Mouse (Mus musculus) ES-E14 (cell line): Measurements from ENCODE around the gene Hba-a1. TPM values are rescaled to one million over a fixed set of nuclear protein-coding genes. Genes with fewer than 3 reads are reported as not detected.
"Not testable (repeated sequence)": the region's sequence is repeated elsewhere in the genome, so short reads cannot be mapped to it uniquely, and the experiment has no call there.

Experiments used
- DNase-seq: peaks from one replicate; pipeline ENCODE4 v3.0.0-alpha.2; 2013; ENCODE audit warnings: low read depth, low spot score
- H3K27ac ChIP-seq: 2 replicates; pipeline ENCODE4 v1.5.1; 2012; ENCODE audit warnings: low read depth, mild to moderate bottlenecking, low read length, moderate library complexity, mixed read lengths; ENCODE audit not compliant: poor library complexity, insufficient read depth, severe bottlenecking
- H3K36me3 ChIP-seq: 2 replicates; pipeline ENCODE4 v1.6.1; 2012; ENCODE audit warnings: mild to moderate bottlenecking, low read length, moderate library complexity, mixed read lengths; ENCODE audit not compliant: control insufficient read depth, poor library complexity, insufficient read depth, severe bottlenecking
- H3K4me1 ChIP-seq, 2 experiments: fragments of 150-350 bp in 1 of 2; sonication (generic) in 1 of 2; 2 replicates each; pipeline ENCODE4 v1.6.1; 2012; ENCODE audit warnings: low read length in 2 of 2, mild to moderate bottlenecking in 1 of 2, mixed read lengths in 1 of 2; ENCODE audit not compliant: control insufficient read depth in 2 of 2, insufficient read depth in 2 of 2, poor library complexity in 1 of 2
- H3K4me3 ChIP-seq, 2 experiments: fragments of 150-350 bp in 1 of 2; sonication (generic) in 1 of 2; 2 replicates each; pipeline ENCODE4 v1.5.1; 2012; ENCODE audit warnings: low read length in 2 of 2, low read depth in 1 of 2, mild to moderate bottlenecking in 1 of 2, mixed read lengths in 1 of 2; ENCODE audit not compliant: insufficient read depth in 1 of 2, poor library complexity in 1 of 2, severe bottlenecking in 1 of 2
- H3K9ac ChIP-seq: 2 replicates; pipeline ENCODE4 v1.6.1; 2012; ENCODE audit warnings: low read depth, mild to moderate bottlenecking, low read length, mixed read lengths; ENCODE audit not compliant: poor library complexity, insufficient read depth, severe bottlenecking
- H3K9me3 ChIP-seq: fragments of 150-350 bp; sonication (generic); 2 replicates; pipeline ENCODE4 v1.6.1; 2012; ENCODE audit warnings: low read depth, mild to moderate bottlenecking, low read length; ENCODE audit not compliant: control insufficient read depth, insufficient read depth
- CHD2 ChIP-seq: IDR thresholded peaks from 2 replicates; pipeline ENCODE4 v1.6.1; 2014; ENCODE audit warnings: mild to moderate bottlenecking, low read depth, low read length, inconsistent platforms
- HCFC1 ChIP-seq: IDR thresholded peaks from 2 replicates; pipeline ENCODE4 v1.6.1; 2012; ENCODE audit warnings: low read length, inconsistent platforms, borderline replicate concordance; ENCODE audit not compliant: insufficient read depth
- MAFK ChIP-seq: IDR thresholded peaks from 2 replicates; pipeline ENCODE4 v1.6.1; 2014; ENCODE audit warnings: mild to moderate bottlenecking, low read depth, low read length, inconsistent platforms; ENCODE audit not compliant: insufficient read depth
- ZC3H11A ChIP-seq: IDR thresholded peaks from 2 replicates; pipeline ENCODE4 v1.6.1; 2012; ENCODE audit warnings: low read depth, mild to moderate bottlenecking, inconsistent platforms, low read length, borderline replicate concordance
- ZNF384 ChIP-seq: IDR thresholded peaks from 2 replicates; pipeline ENCODE4 v1.6.1; 2012; ENCODE audit warnings: low read depth, low read length, inconsistent platforms
- in situ Hi-C, 2 experiments: fragments of 600-800 bp; cut with MboI; formaldehyde crosslinking; loops; one replicate each; pipeline ENCODE4 v1.15.1; 2025; ENCODE audit warnings: low sequenced_read_pairs in 2 of 2, inconsistent platforms in 1 of 2; ENCODE audit not compliant: unreplicated experiment in 2 of 2
- total RNA-seq: library from RNA; depleted of rRNA; stranded (reverse); fragments of 300-350 nt; gene quantifications from 2 replicates; pipeline ENCODE4 v1.2.3, GENCODE M21; 2012; rRNA removed

The Hba-a1 gene
- not detected in 2 replicates for total RNA-seq

DNA sequence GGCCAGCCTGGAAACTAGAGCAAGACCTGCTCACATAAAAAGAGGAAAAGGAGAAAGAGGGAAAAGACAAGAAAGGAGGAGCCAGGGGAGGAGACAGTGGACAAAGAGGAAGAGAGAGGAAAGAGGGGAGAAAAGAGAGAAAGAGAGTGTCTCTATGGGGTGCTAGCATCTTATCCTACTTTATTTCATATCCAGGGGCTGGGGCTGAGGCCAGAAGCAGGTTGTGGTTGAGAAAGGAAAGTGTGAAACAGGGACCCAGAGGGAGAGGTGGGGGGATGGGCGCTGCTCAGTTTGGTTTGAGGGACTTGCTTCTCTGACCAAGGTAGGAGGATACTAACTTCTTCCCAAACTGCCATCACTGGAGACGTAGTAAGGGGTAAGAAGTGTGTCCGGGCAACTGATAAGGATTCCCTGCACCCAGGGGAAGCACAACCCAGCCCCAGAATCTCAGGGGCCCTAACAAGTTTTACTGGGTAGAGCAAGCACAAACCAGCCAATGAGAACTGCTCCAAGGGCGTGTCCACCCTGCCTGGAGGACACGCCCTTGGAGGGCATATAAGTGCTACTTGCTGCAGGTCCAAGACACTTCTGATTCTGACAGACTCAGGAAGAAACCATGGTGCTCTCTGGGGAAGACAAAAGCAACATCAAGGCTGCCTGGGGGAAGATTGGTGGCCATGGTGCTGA lies at the start of gene Hba-a1:
Gene Hba-a1 (plus strand): TSS at position 421 of the 687 bp plus-strand sequence.
- H3K4me3 ChIP-seq, DNase-seq, H3K4me1 ChIP-seq, H3K27ac ChIP-seq, H3K9me3 ChIP-seq, in situ Hi-C loops, H3K36me3 ChIP-seq, H3K9ac ChIP-seq: not testable (repeated sequence)

DNA sequence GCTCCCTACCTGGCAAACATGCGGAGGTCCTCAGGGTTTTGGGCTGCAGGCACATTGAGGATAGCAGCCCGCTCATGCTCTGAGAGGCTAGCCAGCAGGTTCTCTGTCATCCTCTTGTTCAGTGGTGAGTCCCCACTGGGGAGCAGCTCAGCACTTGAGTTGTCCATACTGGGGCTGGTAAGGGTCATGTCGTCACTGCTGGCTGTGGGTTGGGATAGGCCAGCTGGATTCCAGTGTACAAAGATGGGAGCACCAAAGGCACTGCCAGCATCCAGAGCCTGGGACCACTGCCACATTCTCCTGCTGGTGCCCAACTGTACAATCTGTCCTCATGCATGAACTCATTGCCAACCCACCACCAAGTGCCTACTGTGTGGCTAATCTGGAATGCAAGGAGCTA lies 49.4 kb upstream of the Hba-a1 start:
- no peak overlapping the region for H3K9ac ChIP-seq

DNA sequence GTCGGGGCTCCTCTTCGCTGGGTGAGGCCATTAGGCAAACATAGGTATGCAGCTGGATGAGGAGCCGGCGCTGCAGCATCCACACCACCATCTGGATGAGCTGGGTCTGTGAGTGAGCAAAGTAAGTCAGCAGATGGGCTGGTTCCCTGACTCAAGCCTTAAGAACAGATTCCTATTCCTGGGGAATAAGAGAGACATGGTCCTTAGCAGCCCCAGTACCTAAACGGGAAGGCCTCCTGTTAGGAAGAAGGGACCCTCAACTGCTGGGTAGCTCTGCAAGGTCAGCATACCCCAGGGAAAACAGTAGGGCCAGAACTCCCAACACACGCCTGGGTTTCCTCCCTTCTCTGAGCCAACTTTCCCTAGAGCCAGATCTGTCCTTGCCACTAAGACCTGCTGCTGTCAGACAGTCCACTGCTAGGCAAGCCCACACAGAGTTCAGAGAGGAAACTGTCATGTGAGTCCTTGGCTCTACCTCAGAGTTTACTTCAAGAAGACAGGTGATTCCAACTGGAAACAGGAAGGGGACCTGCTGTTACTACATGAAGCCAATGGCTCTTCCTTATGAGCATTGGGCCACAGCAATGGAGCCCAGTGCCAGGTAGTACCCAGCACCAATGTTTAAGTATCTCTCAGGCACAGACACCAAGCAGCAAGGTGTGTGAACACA lies 48.4 kb upstream of the Hba-a1 start:
- Histone ChIP-seq H3K9me3 (no peaks in the 10 kb centered on the region), H3K27ac (no peak overlapping the region), H3K36me3 (peaks cover 37% of the 10 kb centered on the region), H3K9ac (no peak overlapping the region), H3K4me1 (no peaks in the 10 kb centered on the region), H3K4me3 (no peak overlapping the region)
- no peak for DNase-seq
- no peak for TF ChIP-seq ZC3H11A
- no peak for TF ChIP-seq CHD2
- TF ChIP-seq ZNF384, result no peak
- TF ChIP-seq HCFC1, result no peak
- TF ChIP-seq MAFK, result no peak
- in situ Hi-C loops, result no loop called here

More for the DNA sequence above, 49.4 kb upstream of the Hba-a1 start:
- Histone ChIP-seq H3K27ac (no peak overlapping the region), H3K4me3 (no peak overlapping the region), H3K9me3 (no peaks in the 10 kb centered on the region), H3K36me3 (peaks cover 44% of the 10 kb centered on the region), H3K4me1 (no peaks in the 10 kb centered on the region)
- no peak for DNase-seq
- TF ChIP-seq ZC3H11A, result no peak
- TF ChIP-seq MAFK, result no peak
- TF ChIP-seq CHD2, result no peak
- TF ChIP-seq ZNF384, result no peak
- TF ChIP-seq HCFC1, result no peak
- in situ Hi-C loops, result no loop called here

DNA sequence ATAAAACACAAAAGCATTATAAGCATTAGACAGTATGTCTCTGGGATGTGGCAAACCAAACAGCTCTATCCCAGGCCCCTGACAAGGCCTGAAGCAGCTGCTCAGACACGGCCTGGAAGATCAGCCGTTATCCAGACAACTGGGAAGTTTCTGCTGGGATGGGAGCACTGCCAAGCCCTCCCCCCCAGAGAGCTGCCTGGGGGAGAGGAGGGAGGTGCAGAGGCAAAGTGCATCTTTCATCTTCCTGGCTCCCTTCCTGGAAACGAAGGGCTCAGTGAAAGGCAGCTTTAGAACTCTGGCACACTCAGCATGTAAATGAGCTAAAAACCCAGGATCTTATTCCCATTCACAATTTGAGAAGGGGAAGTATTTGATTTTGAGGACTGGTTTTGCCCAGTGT lies 47.7 kb upstream of the Hba-a1 start:
- Histone ChIP-seq H3K9me3 (no peaks in the 10 kb centered on the region), H3K4me1 (no peaks in the 10 kb centered on the region), H3K9ac (no peak overlapping the region), H3K4me3 (no peak overlapping the region), H3K36me3 (peaks cover 33% of the 10 kb centered on the region), H3K27ac (no peak overlapping the region)
- in situ Hi-C loops, result no loop called here
- no peak for DNase-seq
- TF ChIP-seq ZNF384 (no peak), MAFK (no peak), CHD2 (no peak), ZC3H11A (no peak), HCFC1 (no peak)

DNA sequence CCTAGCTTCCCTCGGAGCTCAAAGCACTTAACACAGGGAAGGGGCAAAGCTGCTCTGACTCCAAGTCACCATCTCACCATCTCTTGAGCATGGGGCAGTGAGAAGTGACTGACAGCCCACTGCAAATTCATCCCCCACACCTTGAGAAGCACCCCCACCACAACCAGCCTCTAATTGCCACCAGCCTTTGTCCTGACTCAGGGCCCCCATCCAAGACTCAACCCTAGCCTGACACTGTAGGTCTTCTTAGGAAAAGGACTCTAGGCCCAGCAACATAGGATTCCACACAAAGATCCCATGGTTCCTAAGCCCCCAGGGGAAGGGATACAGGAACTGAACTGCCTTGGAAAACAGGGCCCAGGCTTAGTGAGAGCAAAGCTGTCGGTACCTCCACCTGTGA lies 47.2 kb upstream of the Hba-a1 start:
- peaks cover 33% of the 10 kb centered on the region for H3K36me3 ChIP-seq
- no peak for DNase-seq
- H3K27ac ChIP-seq, result no peak overlapping the region
- no peak overlapping the region for H3K9ac ChIP-seq
- TF ChIP-seq HCFC1, result no peak
- TF ChIP-seq CHD2, result no peak
- TF ChIP-seq MAFK, result no peak
- no peak for TF ChIP-seq ZC3H11A
- no peak for TF ChIP-seq ZNF384
- H3K9me3 ChIP-seq, result no peaks in the 10 kb centered on the region
- no peak overlapping the region for H3K4me3 ChIP-seq
- in situ Hi-C loops, result no loop called here
- H3K4me1 ChIP-seq, result no peaks in the 10 kb centered on the region
